Mouse (Mus musculus): ENCODE measurements around the gene Sf3b4. TPM values are rescaled to one million over a fixed set of nuclear protein-coding genes. Genes with fewer than 3 reads are reported as not detected.
"Not testable (repeated sequence)": the region's sequence is repeated elsewhere in the genome, so short reads cannot be mapped to it uniquely, and the experiment has no call there.

Sf3b4 gene
- polyA plus RNA-seq, 1 experiment = 52.6 TPM

DNA sequence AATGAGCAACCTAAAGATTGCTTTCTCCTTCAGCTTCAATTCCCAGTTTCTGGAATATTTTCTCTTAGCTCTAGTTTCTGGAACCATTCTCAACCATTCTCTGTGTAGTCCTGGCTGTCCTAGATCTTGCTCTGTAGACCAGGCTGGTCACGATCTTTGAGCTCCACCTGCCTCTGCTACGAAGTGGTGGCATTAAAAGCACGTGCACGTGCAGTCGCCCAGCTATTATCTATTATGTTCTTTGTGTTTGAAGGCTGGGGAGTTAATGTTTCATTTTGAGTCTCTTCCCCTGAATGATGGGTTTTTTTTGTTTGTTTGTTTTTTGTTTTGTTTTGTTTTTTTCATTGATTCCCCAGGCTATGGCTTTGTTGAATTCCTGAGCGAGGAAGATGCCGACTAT is 1.1 kb downstream of the Sf3b4 start:
- Histone ChIP-seq H3K4me1 (ENCODE audit: control insufficient read depth, insufficient read depth, low read length) (peaks cover 14% of the 10 kb centered on the region; the same call in 1 of the 2 replicates), H3K27me3 (replicated peaks; ENCODE audit: control insufficient read depth, insufficient read depth, low read length) (no peaks in the 10 kb centered on the region), H3K36me3 (ENCODE audit: control insufficient read depth, insufficient read depth, low read length) (peaks cover 4% of the 10 kb centered on the region), H3K4me3 (ENCODE audit: insufficient read depth, low read depth, low read length) (peak overlapping the region; percentile 96), H3K27ac (ENCODE audit: insufficient read depth, low read depth, low read length) (no peak overlapping the region)
- WGBS = 33% methylated on average over 7 of the region's 7 CpGs
- TF ChIP-seq CTCF (conservative IDR thresholded peaks at IDR 0.05; ENCODE audit: insufficient read depth, insufficient read length, low read depth, low read length) (no peak), POLR2A (IDR thresholded peaks at IDR 0.05; ENCODE audit: low read depth, low read length) (no peak)
- no peak for DNase-seq

DNA sequence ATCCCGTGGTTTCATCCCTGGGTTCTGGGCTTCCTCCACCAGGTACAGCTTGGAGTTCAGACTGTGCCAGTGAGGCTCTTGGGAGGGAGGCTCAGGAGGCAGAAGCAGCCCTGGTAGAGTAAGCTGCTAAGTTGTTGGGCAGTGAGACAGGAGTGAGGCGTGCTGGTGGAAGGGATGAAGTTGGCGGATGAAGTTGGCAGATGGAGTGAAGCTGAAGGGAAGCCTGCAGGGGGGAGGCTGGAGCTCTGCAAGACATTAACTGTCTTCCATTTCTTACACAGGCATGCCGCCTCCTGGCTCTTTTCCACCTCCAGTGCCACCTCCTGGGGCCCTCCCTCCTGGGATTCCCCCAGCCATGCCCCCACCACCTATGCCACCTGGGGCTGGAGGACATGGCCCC is 1.9 kb downstream of the Sf3b4 start:
- DNase-seq; H3K36me3 ChIP-seq (ENCODE audit: control insufficient read depth, insufficient read depth, low read length); H3K27ac ChIP-seq (ENCODE audit: insufficient read depth, low read depth, low read length); H3K4me3 ChIP-seq (ENCODE audit: insufficient read depth, low read depth, low read length); H3K27me3 ChIP-seq (replicated peaks; ENCODE audit: control insufficient read depth, insufficient read depth, low read length): not testable (repeated sequence)
- H3K4me1 ChIP-seq (ENCODE audit: control insufficient read depth, insufficient read depth, low read length) = peaks cover 14% of the 10 kb centered on the region; the same call in 1 of the 2 replicates
- WGBS = 81% methylated on average over 4 of the region's 4 CpGs

GRCm38 (mm10) chr3:96175251-96175650 is 3.1 kb downstream of the Sf3b4 start:
- no peak for DNase-seq
- 95% methylated on average over 6 of the region's 6 CpGs for WGBS
- Histone ChIP-seq H3K4me3 (ENCODE audit: insufficient read depth, low read depth, low read length) (no peak overlapping the region), H3K4me1 (ENCODE audit: control insufficient read depth, insufficient read depth, low read length) (peaks cover 14% of the 10 kb centered on the region; the same call in 1 of the 2 replicates), H3K36me3 (ENCODE audit: control insufficient read depth, insufficient read depth, low read length) (peaks cover 5% of the 10 kb centered on the region), H3K27ac (ENCODE audit: insufficient read depth, low read depth, low read length) (no peak overlapping the region), H3K27me3 (replicated peaks; ENCODE audit: control insufficient read depth, insufficient read depth, low read length) (no peaks in the 10 kb centered on the region)
- TF ChIP-seq CTCF (conservative IDR thresholded peaks at IDR 0.05; ENCODE audit: insufficient read depth, insufficient read length, low read depth, low read length) (no peak), POLR2A (IDR thresholded peaks at IDR 0.05; ENCODE audit: low read depth, low read length) (no peak)

DNA sequence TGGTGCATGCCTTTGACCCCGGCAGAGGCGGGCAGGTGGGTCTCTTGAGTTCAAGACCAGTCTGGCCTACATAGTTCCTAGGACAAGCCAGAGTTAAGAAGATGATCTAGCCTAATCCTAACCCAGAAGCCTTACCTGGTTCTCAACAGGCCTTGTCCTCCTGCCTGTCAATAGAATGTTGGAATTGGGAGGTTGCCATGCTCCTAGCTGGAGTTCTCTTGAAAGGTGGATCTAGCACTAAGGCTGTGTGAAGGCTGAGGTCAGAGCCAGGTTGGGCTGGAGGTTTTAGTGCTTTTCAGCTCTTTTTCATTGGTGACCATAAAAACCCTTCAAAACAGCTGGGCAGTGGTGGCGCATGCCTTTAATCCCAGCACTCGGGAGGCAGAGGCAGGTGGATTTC is 6.3 kb downstream of the Sf3b4 start:
- WGBS = 89% methylated on average over 4 of the region's 4 CpGs
- no peak for DNase-seq
- H3K27ac ChIP-seq (ENCODE audit: insufficient read depth, low read depth, low read length) = no peak overlapping the region
- TF ChIP-seq POLR2A (IDR thresholded peaks at IDR 0.05; ENCODE audit: low read depth, low read length) (no peak), CTCF (conservative IDR thresholded peaks at IDR 0.05; ENCODE audit: insufficient read depth, insufficient read length, low read depth, low read length) (no peak)
- peaks cover 6% of the 10 kb centered on the region for H3K4me1 ChIP-seq (ENCODE audit: control insufficient read depth, insufficient read depth, low read length)
- no peak overlapping the region for H3K4me3 ChIP-seq (ENCODE audit: insufficient read depth, low read depth, low read length)
- peaks cover 5% of the 10 kb centered on the region for H3K36me3 ChIP-seq (ENCODE audit: control insufficient read depth, insufficient read depth, low read length)
- no peaks in the 10 kb centered on the region for H3K27me3 ChIP-seq (replicated peaks; ENCODE audit: control insufficient read depth, insufficient read depth, low read length)

DNA sequence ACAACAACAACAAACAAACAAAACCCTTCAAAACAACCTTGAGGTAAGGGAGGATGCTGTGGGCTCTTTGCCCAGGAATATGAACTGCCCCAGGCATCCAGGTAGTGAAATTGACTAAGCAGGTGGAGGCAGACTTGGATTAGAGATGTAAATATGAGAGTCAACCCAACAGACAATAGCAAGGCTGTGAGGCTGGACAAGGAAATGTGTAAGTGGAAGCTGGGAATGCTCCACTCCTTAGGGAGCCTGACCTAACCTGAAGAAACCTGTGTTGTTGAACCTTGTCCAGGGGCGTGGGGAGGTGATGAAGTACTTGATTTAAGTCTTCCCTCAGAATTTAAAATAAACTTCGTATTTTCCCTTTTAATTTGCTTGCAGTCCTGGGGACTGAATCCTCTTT is 6.8 kb downstream of the Sf3b4 start:
- H3K36me3 ChIP-seq (ENCODE audit: control insufficient read depth, insufficient read depth, low read length) = peaks cover 5% of the 10 kb centered on the region
- no peak for DNase-seq
- H3K4me3 ChIP-seq (ENCODE audit: insufficient read depth, low read depth, low read length) = no peak overlapping the region
- H3K27ac ChIP-seq (ENCODE audit: insufficient read depth, low read depth, low read length) = no peak overlapping the region
- no peaks in the 10 kb centered on the region for H3K27me3 ChIP-seq (replicated peaks; ENCODE audit: control insufficient read depth, insufficient read depth, low read length)
- H3K4me1 ChIP-seq (ENCODE audit: control insufficient read depth, insufficient read depth, low read length) = peaks cover 6% of the 10 kb centered on the region
- WGBS = 76% methylated on average over 2 of the region's 2 CpGs
- TF ChIP-seq POLR2A (IDR thresholded peaks at IDR 0.05; ENCODE audit: low read depth, low read length) (no peak), CTCF (conservative IDR thresholded peaks at IDR 0.05; ENCODE audit: insufficient read depth, insufficient read length, low read depth, low read length) (no peak)

- no peak for TF ChIP-seq POLR2A (IDR thresholded peaks at IDR 0.05; ENCODE audit: low read depth, low read length)
- TF ChIP-seq CTCF (conservative IDR thresholded peaks at IDR 0.05; ENCODE audit: insufficient read depth, insufficient read length, low read depth, low read length) = no peak
- Histone ChIP-seq H3K27me3 (replicated peaks; ENCODE audit: control insufficient read depth, insufficient read depth, low read length) (no peaks in the 10 kb centered on the region), H3K4me1 (ENCODE audit: control insufficient read depth, insufficient read depth, low read length) (peaks cover 6% of the 10 kb centered on the region), H3K27ac (ENCODE audit: insufficient read depth, low read depth, low read length) (no peak overlapping the region), H3K4me3 (ENCODE audit: insufficient read depth, low read depth, low read length) (no peak overlapping the region), H3K36me3 (ENCODE audit: control insufficient read depth, insufficient read depth, low read length) (peaks cover 5% of the 10 kb centered on the region)
- 35% methylated on average over 4 of the region's 4 CpGs for whole genome bisulfite sequencing
- peak; percentile 64 for DNase-seq
Measured at GRCm38 (mm10) chr3:96179531-96179930, 7.4 kb downstream of the Sf3b4 start.

GRCm38 (mm10) chr3:96180727-96181477 is 8.8 kb downstream of the Sf3b4 start, which contains the start of gene Sv2a:
TSS of gene Sv2a (plus strand) at chr3:96181151.
- Histone ChIP-seq H3K36me3 (ENCODE audit: control insufficient read depth, insufficient read depth, low read length) (peaks cover 3% of the 10 kb centered on the region; the same call in 1 of the 2 replicates), H3K27me3 (replicated peaks; ENCODE audit: control insufficient read depth, insufficient read depth, low read length) (no peaks in the 10 kb centered on the region), H3K27ac (ENCODE audit: insufficient read depth, low read depth, low read length) (peak within 1 kb of the TSS; percentile 89), H3K4me1 (ENCODE audit: control insufficient read depth, insufficient read depth, low read length) (peaks cover 6% of the 10 kb centered on the region), H3K4me3 (ENCODE audit: insufficient read depth, low read depth, low read length) (peak within 1 kb of the TSS; percentile 82)
- 2% methylated on average over 21 of the region's 23 CpGs for WGBS
- TF ChIP-seq CTCF (conservative IDR thresholded peaks at IDR 0.05; ENCODE audit: insufficient read depth, insufficient read length, low read depth, low read length) = no peak
- no peak for TF ChIP-seq POLR2A (IDR thresholded peaks at IDR 0.05; ENCODE audit: low read depth, low read length)
- peak; percentile 42 for DNase-seq

Data from kidney, adult 2 months (tissue).